8 mouse cellular contexts compared by ENCODE assay signal in genomic region chr6:94701071-94701470, GRCm38 (mm10). TPM values are rescaled to one million over a fixed set of nuclear protein-coding genes. Genes with fewer than 3 reads are reported as not detected.
DNase-seq lines count a peak whose midpoint lies in the region; ATAC-seq and TF ChIP-seq lines count a peak whose summit lies in the region.

No protein-coding gene starts in this region.

- DNase-seq in CD4-positive, CD25-positive, alpha-beta regulatory T cell, adult 2 months (ENCODE audit: low read depth, low spot score), result peak; percentile 60
- no peak for DNase-seq in testis, postnatal 10 days (ENCODE audit: low spot score)
- DNase-seq in kidney, postnatal 14 days, result peak; percentile 42
- DNase-seq in thymus, postnatal 4 days, result no peak
- no peak for DNase-seq in urinary bladder, adult 2 months (ENCODE audit: low spot score)

- H3K36me3 ChIP-seq in testis, adult 2 months (ENCODE audit: control insufficient read depth, insufficient read depth, low read length), result no peaks in the 10 kb centered on the region
- no peaks in the 10 kb centered on the region for H3K36me3 ChIP-seq in midbrain, embryonic 16.5 days (ENCODE audit: control insufficient read depth, insufficient read depth, low read length)

- TF ChIP-seq POLR2A in testis, adult 2 months (IDR thresholded peaks at IDR 0.05; ENCODE audit: control insufficient read depth, low read depth, low read length), result no peak

- ATAC-seq in CD4-positive, CD25-positive, alpha-beta regulatory T cell, adult 4 months, result no peak
- no peak for ATAC-seq in midbrain, embryonic 16.5 days

- H3K4me1 ChIP-seq in testis, adult 2 months (ENCODE audit: control insufficient read depth, insufficient read depth, low read length), result peaks cover 5% of the 10 kb centered on the region
- peaks cover 19% of the 10 kb centered on the region for H3K4me1 ChIP-seq in midbrain, embryonic 16.5 days (ENCODE audit: control insufficient read depth, insufficient read depth, low read length)

- TF ChIP-seq CTCF in testis, adult 2 months (IDR thresholded peaks at IDR 0.05; ENCODE audit: control insufficient read depth, insufficient read depth, insufficient replicate concordance, low read depth, low read length), result 0 out of 2 replicates have a peak, but pooled peaks have one; percentile 4

- peak overlapping the region; percentile 19; the same call in 1 of the 2 replicates for H3K4me3 ChIP-seq in testis, adult 2 months (ENCODE audit: control insufficient read depth, low read depth, low read length)
- H3K4me3 ChIP-seq in midbrain, embryonic 16.5 days (ENCODE audit: low read depth, low read length), result peak overlapping the region; percentile 75

- 2% methylated on average over 18 of the region's 18 CpGs for WGBS in midbrain, embryonic 16.5 days

- no peak overlapping the region; the same call in 1 of the 2 replicates for H3K27ac ChIP-seq in testis, adult 2 months (ENCODE audit: control insufficient read depth, insufficient read depth, low read depth, low read length)
- no peak overlapping the region for H3K27ac ChIP-seq in midbrain, embryonic 16.5 days (ENCODE audit: low read length)

- H3K27me3 ChIP-seq in testis, adult 2 months (ENCODE audit: control insufficient read depth, insufficient read depth, low read length), result no peaks in the 10 kb centered on the region
- no peaks in the 10 kb centered on the region for H3K27me3 ChIP-seq in midbrain, embryonic 16.5 days (ENCODE audit: control insufficient read depth, insufficient read depth, low read depth, low read length)

- H3K9ac ChIP-seq in midbrain, embryonic 16.5 days (ENCODE audit: low read depth, low read length), result no peak overlapping the region

- no peaks in the 10 kb centered on the region for H3K9me3 ChIP-seq in midbrain, embryonic 16.5 days (replicated peaks; ENCODE audit: control insufficient read depth, low read length, poor library complexity, severe bottlenecking)

- peak overlapping the region; percentile 89 for H3K4me2 ChIP-seq in midbrain, embryonic 16.5 days (ENCODE audit: low read length)

RNA-seq across cellular contexts. Expression of gene Lrig1, which starts 1.1 kb away (rescaled TPM):
- 10 to 100 TPM; 30.8 to 38.6 TPM for polyA plus RNA-seq in CD4-positive, CD25-positive, alpha-beta regulatory T cell, adult 4 months (2017; shearing (Covaris generic))
- polyA plus RNA-seq in testis, adult 2 months (2012; rRNA removed), result 2.9 and 3.3 TPM in 2 replicates
- 8.6 and 14.2 TPM in 2 replicates for polyA plus RNA-seq in midbrain, embryonic 16.5 days (2015; fragmentation: Nextera tagmentation; extraction: Ambion mirVana)
- 10.8 and 13.8 TPM in 2 replicates for polyA plus RNA-seq in urinary bladder, adult 2 months (2012; rRNA removed)

Comparison
In these comparisons a context has a peak if more than half of its experiments do, and no peak if none do; other contexts are left out.
1. DNase-seq: peak in CD4-positive, CD25-positive, alpha-beta regulatory T cell, adult 2 months (single experiment) and kidney, postnatal 14 days (single experiment); none in testis, postnatal 10 days (single experiment), thymus, postnatal 4 days (single experiment) and urinary bladder, adult 2 months (single experiment).